Mouse (Mus musculus) retina, embryonic 14.5 days (tissue): ENCODE results near the gene Hdac9.
"Not testable (repeated sequence)": the region's sequence is repeated elsewhere in the genome, so short reads cannot be mapped to it uniquely, and the experiment has no call there.

Experiments
- DNase-seq: peaks from one replicate; pipeline ENCODE4 v3.0.0-alpha.2; 2015; ENCODE audit warnings: low spot score

Hdac9 gene

DNA sequence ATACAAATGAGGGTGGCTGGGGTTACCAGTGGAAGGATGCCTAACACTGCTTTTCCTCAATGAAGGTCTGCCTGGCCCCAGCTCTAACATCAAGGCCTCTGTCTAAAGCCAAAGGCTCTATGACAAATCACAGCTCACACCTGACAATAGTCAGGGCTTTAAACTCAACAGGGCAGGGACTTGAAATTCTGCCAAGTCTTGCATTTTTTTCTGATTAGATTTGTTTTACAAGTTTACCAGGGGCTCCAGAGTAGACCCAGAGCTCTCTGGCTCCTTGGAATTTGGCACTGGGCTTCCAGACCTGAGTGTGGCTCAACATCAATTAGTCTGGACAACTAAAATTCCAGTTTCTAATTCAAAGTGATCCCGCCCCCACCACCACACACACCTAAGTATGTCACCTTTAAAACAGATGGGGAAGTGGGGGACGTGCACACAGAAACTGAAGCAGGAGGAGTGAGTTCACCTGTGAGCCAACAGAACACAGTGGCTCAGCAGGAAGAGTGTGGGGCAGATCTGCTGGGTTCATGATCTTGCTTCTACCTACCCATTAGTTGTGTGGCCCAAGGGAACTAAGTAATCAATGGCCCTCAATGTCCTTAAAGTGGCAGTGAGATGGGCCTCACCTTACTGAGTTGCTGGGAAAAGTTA lies 829.5 kb downstream of the Hdac9 start:
- no peak for DNase-seq

- DNase-seq, result no peak
Measured at GRCm38 (mm10) chr12:34076981-34077380, 839.9 kb downstream of the Hdac9 start.

- DNase-seq, result no peak
Measured at GRCm38 (mm10) chr12:34075805-34076509, 840.9 kb downstream of the Hdac9 start.

DNA sequence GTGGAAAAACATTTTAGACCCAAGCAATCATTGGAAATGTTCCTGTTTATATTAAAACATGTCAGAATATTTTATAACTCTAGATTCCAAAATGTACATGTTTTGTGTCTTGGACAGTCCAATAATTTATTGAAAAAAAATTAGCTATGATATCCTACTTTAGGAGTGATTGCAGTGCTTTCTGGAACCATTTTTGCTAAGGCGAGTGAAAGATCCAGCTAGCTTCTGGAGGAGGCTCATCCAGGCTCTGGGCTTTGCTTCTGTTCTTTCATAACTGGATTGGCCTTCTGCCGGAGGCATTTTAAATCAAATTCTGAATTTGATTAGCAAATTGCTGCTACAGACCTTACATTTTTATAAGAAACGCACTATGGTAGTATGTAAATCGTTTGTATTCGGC lies 864.4 kb downstream of the Hdac9 start:
- no peak for DNase-seq

DNA sequence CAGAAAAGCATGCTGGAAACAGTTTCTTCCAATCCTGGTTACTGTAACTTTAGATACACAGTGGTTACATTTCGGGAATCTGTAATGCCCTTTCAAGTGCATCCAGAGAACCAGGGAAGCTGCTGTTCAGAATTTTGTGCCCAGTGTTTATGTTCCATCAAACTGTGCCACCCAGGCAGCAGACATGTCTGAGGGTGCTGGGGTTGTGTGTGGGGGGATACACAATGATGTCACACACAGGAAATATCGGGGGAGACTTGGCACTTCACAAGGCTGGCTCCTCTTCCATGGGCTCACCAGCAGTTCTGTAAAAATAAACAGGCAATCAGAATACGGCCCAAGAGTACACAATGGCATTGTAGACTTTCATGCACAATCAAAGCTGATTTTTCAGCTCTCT lies 864.9 kb downstream of the Hdac9 start:
- DNase-seq, result no peak

- DNase-seq, result no peak
Measured at GRCm38 (mm10) chr12:34051112-34051511, 865.8 kb downstream of the Hdac9 start.

DNA sequence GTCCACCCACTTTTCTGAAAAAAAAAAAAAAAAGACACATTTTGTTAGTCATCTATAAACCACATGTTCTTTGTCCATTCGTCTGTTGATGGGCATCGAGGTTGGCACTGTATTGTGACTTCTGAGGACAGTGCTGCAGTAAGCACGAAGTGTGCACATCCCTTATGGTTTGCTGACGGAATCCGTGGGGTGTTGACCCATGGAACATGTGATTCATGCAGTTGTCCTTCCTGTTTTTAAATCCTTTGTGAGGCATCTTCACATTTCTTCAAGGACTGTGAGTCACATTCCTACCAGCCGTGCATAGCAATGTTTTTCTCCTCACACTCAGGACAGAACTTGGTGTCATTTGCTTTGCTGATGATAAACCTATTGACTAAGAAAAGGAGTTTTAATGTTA lies 875.9 kb downstream of the Hdac9 start:
- DNase-seq, result no peak

- DNase-seq, result no peak
Measured at GRCm38 (mm10) chr12:34040061-34040460, 876.8 kb downstream of the Hdac9 start.

DNA sequence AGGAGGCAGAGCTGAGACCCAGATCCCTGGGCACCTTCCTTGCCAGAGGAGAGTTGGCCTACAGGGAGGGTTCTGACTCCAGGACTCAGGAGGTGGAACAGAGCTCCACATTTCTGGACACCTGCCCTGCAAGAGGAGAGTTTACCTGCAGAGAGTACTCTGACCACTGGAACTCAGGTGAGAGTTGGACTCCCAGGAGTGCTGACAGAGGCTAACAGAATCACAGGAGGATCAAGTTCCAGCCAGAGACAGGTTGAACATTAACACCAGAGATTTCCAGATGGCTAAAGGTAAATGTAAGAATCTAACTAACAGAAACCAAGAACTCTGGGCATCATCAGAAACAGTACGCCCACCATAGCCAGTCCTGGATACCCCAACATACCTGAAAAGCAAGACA lies 907.1 kb downstream of the Hdac9 start:
- not testable (repeated sequence) for DNase-seq
